Mouse (Mus musculus): ENCODE measurements around the gene Arcn1.

Arcn1 gene

GRCm38 (mm10) chr9:44745371-44745770, 22.3 kb downstream of the Arcn1 start:
- CTCF ChIA-PET = no interaction called here

GRCm38 (mm10) chr9:44740663-44741192, 26.9 kb downstream of the Arcn1 start:
- CTCF ChIA-PET = no interaction called here

- CTCF ChIA-PET = no interaction called here
Measured at GRCm38 (mm10) chr9:44737240-44737949, 30.2 kb downstream of the Arcn1 start.

DNA sequence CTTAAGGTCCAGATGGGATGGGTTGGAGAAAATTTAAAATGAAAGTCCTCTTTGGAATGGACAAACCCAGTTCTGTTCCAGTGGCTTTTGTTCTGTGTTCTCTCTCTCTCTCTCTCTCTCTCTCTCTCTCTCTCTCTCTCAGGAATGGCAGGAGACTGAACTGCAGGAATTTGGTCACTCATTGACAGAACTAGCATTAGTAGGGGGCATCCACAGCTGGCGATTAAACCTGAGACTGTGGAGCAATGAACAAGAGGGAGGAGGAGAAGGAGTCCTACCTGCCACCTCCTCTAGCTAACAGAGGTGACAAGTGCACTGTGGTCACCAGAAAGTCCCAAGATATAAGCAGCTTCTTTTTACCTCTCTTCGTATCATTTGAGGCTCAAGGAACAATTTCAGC, 31.3 kb downstream of the Arcn1 start:
- CTCF ChIA-PET = interaction anchor here (0.7 kb wide), 1 partner anchor 70 kb away, joined by 6 read pairs; no protein-coding TSS in a partner anchor

- CTCF ChIA-PET = interaction anchor here (0.7 kb wide), 1 partner anchor 70 kb away, joined by 6 read pairs; no protein-coding TSS in a partner anchor
Measured at GRCm38 (mm10) chr9:44735886-44736285, 31.8 kb downstream of the Arcn1 start.

- CTCF ChIA-PET = no interaction called here
Measured at GRCm38 (mm10) chr9:44734524-44735494, 32.8 kb downstream of the Arcn1 start, which contains the start of gene Phldb1. TSS of gene Phldb1 (minus strand) at chr9:44735198.

GRCm38 (mm10) chr9:44733671-44734523, 33.7 kb downstream of the Arcn1 start:
- CTCF ChIA-PET = interaction anchor here (0.6 kb wide), 1 partner anchor 224 kb away, joined by 9 read pairs; no protein-coding TSS in a partner anchor

DNA sequence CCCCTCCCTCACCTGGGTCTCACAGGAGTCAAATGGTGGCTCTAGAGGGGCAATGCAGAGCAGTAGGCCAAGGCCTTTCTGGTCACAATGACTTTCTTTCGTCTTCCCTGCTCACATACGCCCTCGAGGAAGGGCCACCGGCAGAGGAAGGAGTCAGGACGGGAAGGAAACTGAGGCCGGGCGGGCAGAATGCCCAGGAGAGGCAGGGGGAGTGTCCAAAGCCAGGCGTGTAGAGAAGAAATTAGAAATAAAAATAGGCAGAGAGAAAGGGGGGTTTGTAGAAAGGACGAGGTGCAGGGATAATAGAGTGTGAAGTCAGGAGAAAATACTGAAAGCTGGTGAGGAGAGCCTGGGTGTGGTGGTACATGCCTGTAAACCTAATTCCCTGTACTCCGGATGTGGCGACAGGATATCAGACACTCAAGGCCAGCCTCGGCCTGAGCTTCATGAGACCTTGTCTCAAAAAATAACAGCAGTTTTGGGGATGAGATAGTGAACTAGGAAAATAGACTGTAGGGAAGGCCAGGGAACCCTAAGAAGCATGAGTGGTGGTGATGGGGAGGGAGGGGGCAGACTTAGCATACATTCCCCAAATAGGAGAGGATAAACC, 34.6 kb downstream of the Arcn1 start:
- CTCF ChIA-PET = no interaction called here

- CTCF ChIA-PET = no interaction called here
Measured at GRCm38 (mm10) chr9:44732130-44732549, 35.5 kb downstream of the Arcn1 start.

- CTCF ChIA-PET = no interaction called here
Measured at GRCm38 (mm10) chr9:44727441-44727840, 40.2 kb downstream of the Arcn1 start.

DNA sequence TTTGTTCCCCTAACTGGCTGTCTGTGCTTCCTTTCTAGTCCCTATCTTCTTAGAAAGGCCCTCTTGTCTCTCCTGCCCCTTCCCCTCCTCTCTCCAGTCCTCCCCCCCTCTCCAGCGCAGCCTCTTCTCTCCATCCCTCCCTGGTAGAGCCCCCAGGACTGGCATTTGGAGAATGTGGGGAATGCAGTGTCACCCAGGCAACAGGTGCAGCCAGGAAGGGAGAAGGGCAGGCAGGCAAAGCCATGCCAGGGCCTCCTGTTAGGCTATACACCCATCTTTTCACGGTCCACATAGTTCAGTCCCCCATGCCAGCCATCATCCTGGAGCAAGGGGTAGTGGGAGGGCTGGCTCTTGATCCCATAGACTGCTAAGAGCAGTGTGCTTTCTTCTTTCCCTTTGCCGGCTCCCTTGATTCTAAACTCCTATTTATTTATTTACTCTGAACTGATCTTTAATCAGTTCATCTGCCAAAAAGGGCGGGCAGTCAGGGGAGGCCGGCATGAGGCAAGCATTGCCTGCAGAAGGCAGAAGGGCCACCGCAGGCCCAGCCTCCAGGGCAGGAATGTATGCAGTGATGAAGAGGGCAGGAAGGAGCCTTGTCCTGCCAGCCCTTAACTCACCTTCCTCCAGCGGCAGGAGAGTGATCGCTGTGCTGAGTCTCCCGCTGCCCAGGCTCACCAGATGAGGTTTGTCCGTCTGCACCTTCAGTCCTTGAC, 41.1 kb downstream of the Arcn1 start:
- CTCF ChIA-PET = no interaction called here

DNA sequence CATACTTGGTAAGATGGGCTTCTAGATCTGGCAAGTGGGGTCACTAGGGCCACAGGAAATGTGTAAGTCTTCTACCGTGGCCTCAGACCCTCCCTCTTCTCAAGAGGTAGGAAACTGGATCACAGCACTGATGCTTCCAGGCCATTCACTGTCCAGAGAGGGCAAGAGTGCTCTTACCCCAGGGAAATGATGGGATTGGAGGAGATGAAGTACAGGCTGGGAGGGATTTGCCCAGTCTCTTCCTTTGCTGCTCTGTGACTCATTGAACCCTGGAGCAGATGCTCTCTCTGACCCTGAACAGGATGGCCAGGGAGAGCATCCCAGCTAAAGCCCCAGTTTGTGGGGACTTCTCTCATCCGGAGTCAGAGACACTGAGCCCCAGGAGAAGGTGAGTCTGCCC, 43.0 kb downstream of the Arcn1 start:
- CTCF ChIA-PET = no interaction called here

- CTCF ChIA-PET = no interaction called here
Measured at GRCm38 (mm10) chr9:44724223-44724622, 43.4 kb downstream of the Arcn1 start.

DNA sequence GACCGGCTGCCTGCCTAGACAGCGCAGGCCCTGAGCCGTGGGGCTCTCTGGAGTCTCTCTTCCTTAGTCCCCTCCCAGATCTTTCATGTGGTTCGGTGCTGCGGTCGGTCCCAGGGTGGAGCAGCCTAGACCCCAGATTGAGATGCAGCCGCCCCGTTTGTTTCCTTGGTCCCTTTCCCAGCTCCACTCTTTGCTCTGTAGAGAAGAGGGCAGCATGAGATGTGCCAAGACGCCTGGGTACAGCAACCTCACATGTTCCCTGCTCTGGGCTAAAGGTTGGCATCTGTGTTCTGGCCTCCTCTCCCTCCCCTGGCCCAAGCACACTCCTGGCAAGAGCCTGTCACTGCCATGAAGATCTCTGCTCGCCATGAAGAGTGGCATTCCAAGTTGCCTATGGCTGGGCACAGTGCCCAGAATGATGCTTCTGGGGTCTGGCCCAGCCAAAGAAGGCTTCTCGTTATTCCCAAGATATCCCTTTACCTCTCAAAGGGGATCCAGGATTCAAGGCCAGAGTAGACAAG, 44.1 kb downstream of the Arcn1 start:
- CTCF ChIA-PET = no interaction called here

DNA sequence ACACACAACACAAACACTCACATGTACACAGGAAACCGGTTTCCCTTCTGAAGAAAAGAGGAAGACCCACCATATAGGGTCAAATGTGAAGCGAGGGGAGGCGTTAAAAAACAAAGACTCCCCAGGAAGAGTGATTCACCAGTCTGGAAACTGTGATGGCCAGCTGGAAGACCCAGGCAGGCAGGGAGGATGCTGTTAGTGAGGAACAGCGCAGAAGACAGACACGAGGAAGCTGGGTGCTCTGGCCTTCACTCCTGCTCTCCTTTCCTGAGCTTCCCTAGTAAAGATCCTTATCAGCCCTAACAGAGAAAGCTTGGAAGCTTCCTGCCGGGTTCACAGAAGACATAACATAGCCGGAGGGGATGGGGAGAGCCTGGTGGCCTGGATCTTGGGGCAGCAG, 44.6 kb downstream of the Arcn1 start:
- CTCF ChIA-PET = no interaction called here

DNA sequence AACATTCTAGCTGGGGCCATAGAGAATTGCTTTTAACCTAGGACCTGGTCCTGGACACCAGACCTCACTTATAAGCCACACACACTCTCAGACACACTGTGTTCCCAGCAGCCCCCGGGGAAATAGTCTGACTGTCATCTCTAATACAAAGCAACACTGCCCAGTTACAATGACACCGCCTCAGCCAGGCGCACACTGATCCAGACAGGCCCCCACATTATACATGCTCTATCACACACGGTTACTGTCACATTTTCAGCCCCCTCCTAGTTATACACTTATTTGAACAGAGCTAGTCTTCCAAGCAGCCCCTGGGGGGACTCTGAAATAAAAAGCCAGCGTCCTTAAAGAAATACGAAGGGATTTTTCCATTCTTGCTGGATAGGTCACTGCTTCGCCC, 45.1 kb downstream of the Arcn1 start:
- CTCF ChIA-PET = no interaction called here

- CTCF ChIA-PET = no interaction called here
Measured at GRCm38 (mm10) chr9:44721877-44722186, 45.8 kb downstream of the Arcn1 start.

DNA sequence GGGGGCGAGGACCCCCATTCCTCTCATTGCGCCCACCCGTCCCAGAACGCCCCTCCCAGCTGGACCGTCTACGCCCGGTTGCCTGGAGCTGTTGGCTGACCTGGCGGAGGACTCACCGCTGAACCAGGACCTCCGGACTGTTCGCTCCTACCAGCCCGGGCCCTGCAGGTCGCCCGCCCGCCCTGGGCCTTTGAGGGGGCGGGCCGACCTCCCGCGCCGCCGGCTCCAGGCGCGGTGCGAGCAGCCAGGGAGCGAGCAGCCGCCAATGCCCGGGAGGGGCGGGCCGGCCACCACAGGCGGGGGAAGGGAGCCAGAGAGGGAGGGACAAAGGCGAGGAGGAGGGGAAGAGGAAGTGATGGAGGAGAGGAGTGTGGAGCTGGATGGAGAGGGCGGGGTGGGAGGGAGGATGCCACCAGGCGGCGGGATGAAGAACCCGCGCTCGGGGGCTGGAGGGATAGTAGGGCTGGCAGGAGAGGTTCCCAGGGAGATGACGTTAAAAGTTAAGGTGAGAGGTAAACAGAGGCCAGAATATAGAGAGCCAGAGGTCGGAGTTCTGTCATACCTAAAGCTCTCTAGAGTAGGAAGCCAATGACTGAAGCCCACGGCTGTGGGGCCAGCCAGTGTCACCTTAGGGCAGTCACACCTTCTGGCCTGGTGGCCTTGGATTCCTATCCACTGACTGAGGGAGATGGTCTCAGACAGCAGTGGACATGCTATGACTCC, 46.3 kb downstream of the Arcn1 start:
- CTCF ChIA-PET = no interaction called here

DNA sequence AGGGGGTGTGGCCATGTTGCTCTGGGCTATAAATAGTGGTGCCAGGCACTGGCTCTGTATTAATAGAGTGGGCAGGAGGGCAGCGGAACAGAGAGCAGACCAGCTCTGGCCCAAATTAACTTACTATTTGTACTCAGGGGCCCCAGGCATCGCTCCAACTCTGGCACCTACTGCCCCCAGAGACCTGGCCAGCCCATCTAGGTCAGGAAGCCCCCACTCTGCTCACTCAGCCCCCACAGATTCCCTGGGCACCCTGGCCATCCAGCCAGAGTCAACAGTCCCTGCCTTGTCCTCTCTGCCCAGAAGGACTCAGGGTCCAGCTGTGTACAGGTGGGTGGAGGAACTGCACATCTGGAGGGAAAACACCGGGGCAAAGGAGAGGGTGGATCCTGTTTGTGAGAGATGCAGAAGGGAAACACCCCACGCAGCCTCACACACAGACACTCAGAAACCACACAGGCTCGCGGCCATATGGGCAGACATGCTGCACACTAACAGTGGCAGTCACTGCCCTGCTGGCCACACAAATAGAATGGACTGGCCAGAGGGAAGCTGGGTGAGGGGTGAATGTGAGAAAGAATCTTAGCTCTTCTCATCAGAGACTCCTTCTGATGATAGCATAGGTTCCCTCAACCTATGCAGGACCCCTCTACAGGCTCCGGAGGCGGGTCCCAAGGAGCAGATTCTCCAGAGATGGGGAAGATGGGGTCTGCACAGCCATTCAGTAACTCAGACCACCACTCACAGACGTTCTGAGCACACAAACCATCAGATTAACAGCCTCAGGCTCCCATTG, 47.1 kb downstream of the Arcn1 start:
- CTCF ChIA-PET = no interaction called here

All from spleen, embryonic (tissue).